Mouse (Mus musculus) CH12.LX (cell line): ENCODE measurements around the gene Glo1. TPM values are rescaled to one million over a fixed set of nuclear protein-coding genes. Genes with fewer than 3 reads are reported as not detected.

Experiments
- DNase-seq: peaks from one replicate; pipeline ENCODE4 v3.0.0-alpha.2; 2013; ENCODE audit errors: extremely low read depth
- H3K27ac ChIP-seq: 2 replicates; pipeline ENCODE4 v1.5.1; 2012; ENCODE audit warnings: low read depth, mild to moderate bottlenecking, control low read depth, moderate library complexity; ENCODE audit not compliant: insufficient read depth
- H3K27me3 ChIP-seq: replicated peaks from 2 replicates; pipeline ENCODE3; 2012; ENCODE audit warnings: inconsistent platforms
- H3K36me3 ChIP-seq, 2 experiments: replicated peaks in 1 of 2; 2 replicates each; pipeline versions ENCODE3 to v1.6.1; 2012; ENCODE audit warnings: inconsistent platforms in 1 of 2, low read length in 1 of 2, mild to moderate bottlenecking in 1 of 2, mixed read lengths in 1 of 2, moderate library complexity in 1 of 2; ENCODE audit not compliant: control insufficient read depth in 1 of 2, insufficient read depth in 1 of 2
- H3K4me1 ChIP-seq, 2 experiments: 2 replicates each; pipeline ENCODE4 v1.6.1; 2012; ENCODE audit warnings: inconsistent platforms in 1 of 2, moderate library complexity in 1 of 2; ENCODE audit not compliant: insufficient read depth in 2 of 2, control insufficient read depth in 1 of 2
- H3K4me2 ChIP-seq: 2 replicates; pipeline ENCODE4 v1.6.1; 2012; ENCODE audit warnings: low read depth, mild to moderate bottlenecking, control low read depth; ENCODE audit not compliant: poor library complexity, insufficient read depth, severe bottlenecking
- H3K4me3 ChIP-seq, 3 experiments: fragments of 150-350 bp in 1 of 3; sonication (generic) in 1 of 3; replicated peaks in 1 of 3; 2 replicates each; pipeline versions ENCODE3 to v1.5.1; 2011 to 2012; ENCODE audit warnings: low read depth in 2 of 3, low read length in 2 of 3, mild to moderate bottlenecking in 2 of 3, moderate library complexity in 2 of 3, control low read depth in 1 of 3, improper control_type of control experiment in 1 of 3, inconsistent platforms in 1 of 3, mixed read lengths in 1 of 3; ENCODE audit not compliant: poor library complexity in 1 of 3
- H3K79me2 ChIP-seq: replicated peaks from 2 replicates; pipeline ENCODE4 v1.6.1; 2012; ENCODE audit warnings: mild to moderate bottlenecking, moderate library complexity; ENCODE audit not compliant: control insufficient read depth, poor library complexity, insufficient read depth, severe bottlenecking; ENCODE audit errors: extremely low read depth
- H3K9ac ChIP-seq: 2 replicates; pipeline ENCODE4 v1.6.1; 2012; ENCODE audit warnings: low read depth, mild to moderate bottlenecking, control low read depth, moderate library complexity; ENCODE audit not compliant: insufficient read depth
- H3K9me3 ChIP-seq: replicated peaks from 2 replicates; pipeline ENCODE3; 2012; ENCODE audit warnings: low read length, inconsistent platforms, mixed read lengths
- BHLHE40 ChIP-seq: IDR thresholded peaks from 2 replicates; pipeline ENCODE4 v1.6.1; 2011; ENCODE audit warnings: mild to moderate bottlenecking, low read depth, low read length, improper control_type of control experiment
- CHD1 ChIP-seq: IDR thresholded peaks from 2 replicates; pipeline ENCODE4 v1.6.1; 2012; ENCODE audit warnings: low read depth, low read length, improper control_type of control experiment, inconsistent platforms
- CTCF ChIP-seq, 2 experiments: IDR thresholded peaks in 1 of 2; conservative IDR thresholded peaks in 1 of 2; 2 replicates each; pipeline ENCODE4 v1.5.1; 2011 to 2012; ENCODE audit warnings: low read depth in 2 of 2, low read length in 2 of 2, improper control_type of control experiment in 1 of 2, inconsistent platforms in 1 of 2, mild to moderate bottlenecking in 1 of 2, moderate library complexity in 1 of 2
- ELF1 ChIP-seq: IDR thresholded peaks from 2 replicates; pipeline ENCODE4 v1.6.1; 2014; ENCODE audit warnings: low read depth, mild to moderate bottlenecking, inconsistent platforms, low read length, improper control_type of control experiment
- ETS1 ChIP-seq: conservative IDR thresholded peaks from 2 replicates; pipeline ENCODE4 v1.6.1; 2012; ENCODE audit warnings: low read depth, mild to moderate bottlenecking, inconsistent platforms, low read length, improper control_type of control experiment, moderate library complexity
- IRF4 ChIP-seq: IDR thresholded peaks from 2 replicates; pipeline ENCODE4 v1.6.1; 2014; ENCODE audit warnings: low read depth, mild to moderate bottlenecking, inconsistent platforms, low read length, improper control_type of control experiment
- KAT2A ChIP-seq: IDR thresholded peaks from 2 replicates; pipeline ENCODE4 v1.6.1; 2012; ENCODE audit warnings: low read length, improper control_type of control experiment, inconsistent platforms; ENCODE audit not compliant: insufficient replicate concordance
- MAX ChIP-seq: IDR thresholded peaks from 2 replicates; pipeline ENCODE4 v1.6.1; 2011; ENCODE audit warnings: low read length, improper control_type of control experiment
- MEF2A ChIP-seq: IDR thresholded peaks from 2 replicates; pipeline ENCODE4 v1.6.1; 2014; ENCODE audit warnings: low read depth, mild to moderate bottlenecking, inconsistent platforms, low read length, improper control_type of control experiment, borderline replicate concordance
- MXI1 ChIP-seq: IDR thresholded peaks from 2 replicates; pipeline ENCODE4 v1.6.1; 2011; ENCODE audit warnings: mild to moderate bottlenecking, low read depth, low read length, improper control_type of control experiment
- MYC ChIP-seq: IDR thresholded peaks from 2 replicates; pipeline ENCODE4 v1.6.1; 2011; ENCODE audit warnings: low read depth, mild to moderate bottlenecking, improper control_type of control experiment, low read length
- NRF1 ChIP-seq: IDR thresholded peaks from 2 replicates; pipeline ENCODE4 v1.6.1; 2014; ENCODE audit warnings: low read depth, mild to moderate bottlenecking, inconsistent platforms, low read length, improper control_type of control experiment, moderate library complexity
- POLR2AphosphoS2 ChIP-seq: IDR thresholded peaks from 2 replicates; pipeline ENCODE4 v1.6.1; 2011; ENCODE audit warnings: low read depth, low read length, improper control_type of control experiment
- RAD21 ChIP-seq: IDR thresholded peaks from 2 replicates; pipeline ENCODE4 v1.6.1; 2011; ENCODE audit warnings: low read depth, mild to moderate bottlenecking, low read length, improper control_type of control experiment, moderate library complexity
- SIN3A ChIP-seq: IDR thresholded peaks from 2 replicates; pipeline ENCODE4 v1.6.1; 2012; ENCODE audit warnings: low read length, improper control_type of control experiment, inconsistent platforms
- TBP ChIP-seq: conservative IDR thresholded peaks from 2 replicates; pipeline ENCODE4 v1.6.1; 2011; ENCODE audit warnings: low read depth, low read length, improper control_type of control experiment
- TCF12 ChIP-seq: IDR thresholded peaks from 2 replicates; pipeline ENCODE4 v1.6.1; 2014; ENCODE audit warnings: low read depth, mild to moderate bottlenecking, inconsistent platforms, low read length, improper control_type of control experiment
- UBTF ChIP-seq: IDR thresholded peaks from 2 replicates; pipeline ENCODE4 v1.6.1; 2012; ENCODE audit warnings: low read depth, mild to moderate bottlenecking, inconsistent platforms, low read length, improper control_type of control experiment, moderate library complexity
- USF2 ChIP-seq: conservative IDR thresholded peaks from 2 replicates; pipeline ENCODE4 v1.6.1; 2011; ENCODE audit warnings: low read depth, low read length, improper control_type of control experiment
- ZKSCAN1 ChIP-seq: IDR thresholded peaks from 2 replicates; pipeline ENCODE4 v1.6.1; 2012; ENCODE audit warnings: low read depth, inconsistent platforms, low read length, improper control_type of control experiment, borderline replicate concordance
- ZMIZ1 ChIP-seq: IDR thresholded peaks from 2 replicates; pipeline ENCODE4 v1.6.1; 2012; ENCODE audit warnings: low read depth, mild to moderate bottlenecking, inconsistent platforms, low read length, improper control_type of control experiment
- ZNF384 ChIP-seq: IDR thresholded peaks from 2 replicates; pipeline ENCODE4 v1.6.1; 2012; ENCODE audit warnings: low read depth, low read length, improper control_type of control experiment, inconsistent platforms
- dilution Hi-C: fragments of 300-500 bp; cut with MboI; formaldehyde crosslinking; loops from 2 replicates; pipeline ENCODE4 v1.14.3; 2020; ENCODE audit warnings: low sequenced_read_pairs; ENCODE audit not compliant: extremely low pct_unique_long_range_greater_than_20kb, extremely low pct_ligation_motif_present
- in situ Hi-C: fragments of 300-500 bp; cut with MboI; formaldehyde crosslinking; loops from 3 replicates; pipeline ENCODE4 v1.14.3; 2019; ENCODE audit warnings: low sequenced_read_pairs, low pct_ligation_motif_present, low pct_unique_long_range_greater_than_20kb, mixed read lengths
- polyA plus RNA-seq: library from polyadenylated mRNA; unstranded; fragments of >175 nt; gene quantifications from 2 replicates; pipeline ENCODE4 v1.2.1, GENCODE M21; 2012; ENCODE audit warnings: low read depth; ENCODE audit not compliant: insufficient read length
- total RNA-seq, 2 experiments: library from RNA; depleted of rRNA; stranded (reverse); fragments of 300-350 nt in 1 of 2; fragments of >200 nt in 1 of 2; gene quantifications; 2 replicates each; pipeline ENCODE4 v1.2.3; 2012 to 2014

Gene Glo1
- total and polyA plus RNA-seq, 3 experiments: 143 to 283 (median 170) TPM

- Histone ChIP-seq H3K27ac (no peak overlapping the region), H3K4me1 (peaks cover 7 to 47% of the 10 kb centered on the region in 2 experiments), H3K4me2 (no peak overlapping the region), H3K9me3 (no peaks in the 10 kb centered on the region), H3K36me3 (peaks cover 4 to 47% of the 10 kb centered on the region in 2 experiments), H3K4me3 (no peak overlapping the region), H3K9ac (no peak overlapping the region), H3K27me3 (no peaks in the 10 kb centered on the region), H3K79me2 (peaks cover 24% of the 10 kb centered on the region)
- dilution Hi-C loops (no loop called here), in situ Hi-C loops (no loop called here)
- no peak for DNase-seq
- TF ChIP-seq MAX (no peak), ETS1 (no peak), IRF4 (no peak), ELF1 (no peak), POLR2AphosphoS2 (no peak), TBP (no peak), CTCF (conservative IDR thresholded peaks at IDR 0.05 in 1 of 2, IDR thresholded peaks at IDR 0.05 in 1 of 2; ENCODE audit: low read depth in 2 of 2, low read length in 2 of 2) (no peak), UBTF (no peak), MEF2A (no peak), ZKSCAN1 (no peak), TCF12 (no peak), MYC (no peak), ZMIZ1 (no peak), BHLHE40 (no peak), USF2 (no peak)
Measured at GRCm38 (mm10) chr17:30609980-30610307, 16.7 kb downstream of the Glo1 start.

DNA sequence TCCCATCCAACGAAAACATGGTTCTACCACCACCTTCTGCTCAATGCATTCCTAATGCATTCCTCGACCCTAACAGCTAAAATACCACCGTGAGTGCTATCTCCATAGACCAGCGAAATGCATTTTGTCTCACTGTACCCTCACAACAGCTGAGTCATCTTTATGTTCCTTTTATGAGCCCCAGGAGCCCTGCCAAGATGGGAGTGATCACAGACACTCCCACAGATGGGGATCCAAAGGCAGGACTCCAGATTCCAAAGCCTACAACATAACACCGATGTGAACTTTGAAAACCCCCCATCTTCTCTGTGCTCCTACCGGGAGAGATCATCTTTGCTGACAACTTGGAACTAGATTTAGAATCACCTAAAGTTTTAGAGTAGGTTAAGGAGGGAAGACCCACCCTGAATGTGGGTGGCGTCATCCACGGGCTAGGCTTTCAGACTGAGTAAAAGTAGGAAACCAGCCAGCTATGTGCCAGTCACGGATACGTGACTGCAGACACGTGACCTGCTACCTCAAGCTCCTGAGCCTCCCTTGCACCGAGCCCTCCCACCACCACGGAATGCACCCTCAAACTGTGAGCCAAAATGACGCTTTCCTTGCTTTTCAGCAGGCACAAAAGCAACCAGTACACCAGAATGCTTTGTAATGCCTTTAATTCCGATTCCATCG lies 17.2 kb downstream of the Glo1 start:
- in situ Hi-C loops: no loop called here
- H3K4me2 ChIP-seq: no peak overlapping the region
- H3K9ac ChIP-seq: no peak overlapping the region
- no peaks in the 10 kb centered on the region for H3K27me3 ChIP-seq
- dilution Hi-C loops: no loop called here
- H3K4me3 ChIP-seq: no peak overlapping the region
- no peak for DNase-seq
- no peaks in the 10 kb centered on the region for H3K9me3 ChIP-seq
- no peak overlapping the region for H3K27ac ChIP-seq
- H3K36me3 ChIP-seq: peaks cover 4 to 52% of the 10 kb centered on the region in 2 experiments
- TF ChIP-seq NRF1 (no peak), KAT2A (no peak), MXI1 (no peak), RAD21 (no peak), CHD1 (no peak), ZNF384 (no peak), CTCF (conservative IDR thresholded peaks at IDR 0.05 in 1 of 2, IDR thresholded peaks at IDR 0.05 in 1 of 2; ENCODE audit: low read depth in 2 of 2, low read length in 2 of 2) (no peak), SIN3A (no peak)
- H3K4me1 ChIP-seq: peaks cover 7 to 47% of the 10 kb centered on the region in 2 experiments
- H3K79me2 ChIP-seq: peaks cover 24% of the 10 kb centered on the region
